Mouse (Mus musculus) embryonic facial prominence, embryonic 13.5 days (tissue): Measurements from ENCODE around the gene Foxp1. TPM values are rescaled to one million over a fixed set of nuclear protein-coding genes. Genes with fewer than 3 reads are reported as not detected.

Experiments
- ATAC-seq: fragments of 200-750 bp; cut with Nextera tagmentation; 2 replicates; pipeline ENCODE4 v1.8.0; 2017; ENCODE audit warnings: low read depth; ENCODE audit not compliant: insufficient number of reproducible peaks, insufficient read depth, low FRiP score, low TSS enrichment
- H3K27ac ChIP-seq: fragments of 300-500 bp; sonication (generic); 2 replicates; pipeline ENCODE4 v1.5.1; 2015; ENCODE audit warnings: moderate library complexity, mild to moderate bottlenecking, inconsistent platforms
- H3K27me3 ChIP-seq: fragments of 300-500 bp; sonication (generic); 2 replicates; pipeline ENCODE4 v1.6.1; 2015; ENCODE audit warnings: mild to moderate bottlenecking, inconsistent platforms
- H3K36me3 ChIP-seq: fragments of 300-500 bp; sonication (generic); 2 replicates; pipeline ENCODE4 v1.6.1; 2015; ENCODE audit warnings: mild to moderate bottlenecking, inconsistent platforms
- H3K4me1 ChIP-seq: fragments of 300-500 bp; sonication (generic); 2 replicates; pipeline ENCODE4 v1.6.1; 2015; ENCODE audit warnings: inconsistent platforms
- H3K4me2 ChIP-seq: fragments of 300-500 bp; sonication (generic); 2 replicates; pipeline ENCODE4 v1.6.1; 2015; ENCODE audit warnings: moderate library complexity, mild to moderate bottlenecking, inconsistent platforms
- H3K4me3 ChIP-seq: fragments of 300-500 bp; sonication (generic); 2 replicates; pipeline ENCODE4 v1.5.1; 2015; ENCODE audit warnings: mild to moderate bottlenecking, inconsistent platforms
- H3K9ac ChIP-seq: fragments of 300-500 bp; sonication (generic); 2 replicates; pipeline ENCODE4 v1.6.1; 2015; ENCODE audit warnings: mild to moderate bottlenecking, inconsistent platforms
- H3K9me3 ChIP-seq: fragments of 300-500 bp; sonication (generic); 2 replicates; pipeline ENCODE4 v1.6.1; 2016; ENCODE audit warnings: inconsistent platforms
- WGBS: fragments of 180-500 bp; shearing (Covaris S2); methylation state at CpG from one replicate; pipeline ENCODE4 v1.1.7; 2015; ENCODE audit warnings: mixed read lengths; 5-methylcytosine and 5-hydroxymethylcytosine counted together
- polyA plus RNA-seq: library from polyadenylated mRNA; unstranded; fragments of >200 nt; fragmentation: Nextera tagmentation; extraction: Ambion mirVana; gene quantifications from 2 replicates; pipeline ENCODE4 v1.2.1, GENCODE M21; 2015

The Foxp1 gene
- polyA plus RNA-seq, 1 experiment from 2014 or later = 66.7 TPM

GRCm38 (mm10) chr6:99063982-99064484 is 458.5 kb downstream of the Foxp1 start:
- no peaks in the 10 kb centered on the region for H3K9me3 ChIP-seq
- no peak overlapping the region for H3K27ac ChIP-seq
- H3K4me1 ChIP-seq = peaks cover 40% of the 10 kb centered on the region
- H3K36me3 ChIP-seq = no peaks in the 10 kb centered on the region
- no peak overlapping the region for H3K4me3 ChIP-seq
- H3K27me3 ChIP-seq = peaks cover 29% of the 10 kb centered on the region
- no peak overlapping the region for H3K9ac ChIP-seq
- no peak for ATAC-seq
- WGBS = 33% methylated on average over 10 of the region's 10 CpGs
- H3K4me2 ChIP-seq = 0 out of 2 replicates have a peak overlapping the region, but pooled peaks have one; percentile 7

DNA sequence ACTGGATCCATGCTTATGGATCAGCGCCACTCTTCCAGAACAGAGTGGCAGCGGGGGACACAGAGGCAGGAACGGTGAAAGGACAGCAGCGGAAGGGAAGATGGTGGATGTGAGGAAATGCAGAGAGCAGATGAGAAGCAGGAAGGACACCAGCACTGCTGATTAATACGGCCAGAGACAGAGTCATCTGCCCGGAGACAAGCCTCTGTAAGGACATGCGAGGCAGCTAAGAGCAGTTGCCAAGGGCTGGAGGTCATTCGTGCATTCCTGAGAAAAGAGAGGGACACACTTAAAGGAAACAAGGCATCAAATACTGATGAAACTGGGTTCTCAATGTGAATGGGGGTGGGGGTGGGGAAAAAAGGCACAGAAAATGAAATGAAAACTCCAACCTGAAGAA is 459.6 kb downstream of the Foxp1 start:
- no peak for ATAC-seq
- peaks cover 44% of the 10 kb centered on the region for H3K4me1 ChIP-seq
- no peak overlapping the region for H3K4me2 ChIP-seq
- no peaks in the 10 kb centered on the region for H3K36me3 ChIP-seq
- no peaks in the 10 kb centered on the region for H3K9me3 ChIP-seq
- peaks cover 25% of the 10 kb centered on the region for H3K27me3 ChIP-seq
- WGBS = 81% methylated on average over 8 of the region's 8 CpGs
- no peak overlapping the region for H3K4me3 ChIP-seq
- no peak overlapping the region for H3K9ac ChIP-seq
- H3K27ac ChIP-seq = no peak overlapping the region

- WGBS = 57% methylated on average over 3 of the region's 3 CpGs
Observed at GRCm38 (mm10) chr6:99058688-99059087, 463.8 kb downstream of the Foxp1 start.

GRCm38 (mm10) chr6:99057113-99057553 is 465.4 kb downstream of the Foxp1 start:
- ATAC-seq = no peak
- Histone ChIP-seq H3K4me2 (no peak overlapping the region), H3K36me3 (no peaks in the 10 kb centered on the region), H3K9ac (no peak overlapping the region), H3K27ac (no peak overlapping the region), H3K4me3 (no peak overlapping the region), H3K9me3 (no peaks in the 10 kb centered on the region), H3K27me3 (peaks cover 25% of the 10 kb centered on the region), H3K4me1 (0 out of 2 replicates have a peak, but pooled peaks cover 4% of the 10 kb centered on the region)
- WGBS = 83% methylated on average over 4 of the region's 4 CpGs

More at GRCm38 (mm10) chr6:99058688-99059087, 463.8 kb downstream of the Foxp1 start:
- H3K4me2 ChIP-seq = no peak overlapping the region
- H3K27me3 ChIP-seq = peaks cover 34% of the 10 kb centered on the region
- H3K4me3 ChIP-seq = no peak overlapping the region
- H3K9ac ChIP-seq = no peak overlapping the region
- no peaks in the 10 kb centered on the region for H3K9me3 ChIP-seq
- peaks cover 9% of the 10 kb centered on the region for H3K4me1 ChIP-seq
- no peak overlapping the region for H3K27ac ChIP-seq
- no peaks in the 10 kb centered on the region for H3K36me3 ChIP-seq
- ATAC-seq = no peak

DNA sequence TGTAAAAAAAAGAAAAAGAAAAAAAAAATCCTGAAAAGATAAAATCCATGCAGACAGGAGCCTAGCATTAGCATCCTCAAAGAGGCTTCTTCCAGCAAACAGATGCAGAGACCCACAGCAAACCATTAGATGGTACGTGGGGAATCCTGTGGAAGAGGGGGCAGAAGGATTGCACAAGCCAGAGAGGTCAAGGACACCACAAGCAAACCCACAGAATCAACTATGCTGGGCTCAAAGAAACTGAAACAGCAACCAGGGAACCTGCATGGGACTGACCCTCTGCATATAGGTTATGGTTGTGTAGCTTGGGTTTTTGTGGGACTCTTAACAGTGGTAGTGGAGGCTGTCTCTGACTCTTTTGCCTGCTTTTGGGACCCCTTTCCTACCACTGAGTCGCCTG is 466.1 kb downstream of the Foxp1 start:
- no peak overlapping the region for H3K27ac ChIP-seq
- H3K9me3 ChIP-seq = no peaks in the 10 kb centered on the region
- ATAC-seq = no peak
- H3K4me3 ChIP-seq = no peak overlapping the region
- H3K27me3 ChIP-seq = peaks cover 23% of the 10 kb centered on the region
- 0 out of 2 replicates have a peak, but pooled peaks cover 4% of the 10 kb centered on the region for H3K4me1 ChIP-seq
- H3K4me2 ChIP-seq = no peak overlapping the region
- 68% methylated on average over 2 of the region's 2 CpGs for WGBS
- no peaks in the 10 kb centered on the region for H3K36me3 ChIP-seq
- H3K9ac ChIP-seq = no peak overlapping the region

DNA sequence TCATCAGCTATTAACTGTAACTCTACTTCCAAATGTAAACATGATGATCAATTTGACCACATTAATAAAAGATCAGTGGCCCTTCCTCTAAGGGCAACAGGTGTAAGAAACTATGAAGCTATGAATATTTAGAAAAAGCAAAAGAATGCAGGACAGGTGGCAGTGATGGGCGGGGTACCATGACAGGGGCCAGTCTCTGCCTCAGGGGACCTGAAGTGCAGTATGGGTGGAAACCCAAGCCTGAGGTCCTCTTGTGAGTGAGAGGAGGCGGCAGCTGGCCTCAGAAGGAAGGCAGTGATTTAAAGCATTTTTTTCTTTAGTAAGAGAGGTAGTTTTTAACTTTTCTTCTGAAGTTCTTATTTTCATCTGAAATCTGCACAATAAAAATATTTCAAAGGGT is 468.5 kb downstream of the Foxp1 start:
- Histone ChIP-seq H3K4me3 (no peak overlapping the region), H3K9me3 (no peaks in the 10 kb centered on the region), H3K36me3 (no peaks in the 10 kb centered on the region), H3K4me2 (no peak overlapping the region), H3K4me1 (0 out of 2 replicates have a peak, but pooled peaks cover 4% of the 10 kb centered on the region), H3K27ac (no peak overlapping the region), H3K27me3 (peaks cover 9% of the 10 kb centered on the region; the same call in 1 of the 2 replicates), H3K9ac (no peak overlapping the region)
- no peak for ATAC-seq
- WGBS = 75% methylated on average over 2 of the region's 2 CpGs

DNA sequence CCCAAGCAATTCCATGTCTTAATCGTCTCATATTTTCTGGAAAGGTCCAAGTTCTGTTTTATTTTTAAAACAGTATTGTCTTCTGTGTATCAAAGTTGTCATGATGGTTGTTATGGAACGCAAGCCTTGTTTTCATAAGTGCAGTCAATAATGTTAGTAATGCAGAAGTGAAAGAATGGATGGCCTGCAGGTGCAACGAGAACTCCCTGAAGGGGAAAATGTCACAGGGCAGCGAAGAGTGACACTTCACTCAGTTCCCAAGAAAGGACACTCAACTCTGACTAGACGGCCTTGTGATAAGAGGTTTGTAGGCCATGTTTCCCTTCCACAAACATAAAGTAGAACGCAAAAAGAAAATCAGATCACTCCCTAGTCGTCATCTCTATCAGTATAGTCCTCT is 469.4 kb downstream of the Foxp1 start:
- WGBS = 81% methylated on average over 7 of the region's 7 CpGs
- H3K27ac ChIP-seq = no peak overlapping the region
- no peak overlapping the region for H3K4me2 ChIP-seq
- no peaks in the 10 kb centered on the region for H3K36me3 ChIP-seq
- peaks cover 9% of the 10 kb centered on the region; the same call in 1 of the 2 replicates for H3K27me3 ChIP-seq
- ATAC-seq = no peak
- H3K4me3 ChIP-seq = no peak overlapping the region
- H3K9me3 ChIP-seq = no peaks in the 10 kb centered on the region
- H3K4me1 ChIP-seq = no peaks in the 10 kb centered on the region
- no peak overlapping the region for H3K9ac ChIP-seq

DNA sequence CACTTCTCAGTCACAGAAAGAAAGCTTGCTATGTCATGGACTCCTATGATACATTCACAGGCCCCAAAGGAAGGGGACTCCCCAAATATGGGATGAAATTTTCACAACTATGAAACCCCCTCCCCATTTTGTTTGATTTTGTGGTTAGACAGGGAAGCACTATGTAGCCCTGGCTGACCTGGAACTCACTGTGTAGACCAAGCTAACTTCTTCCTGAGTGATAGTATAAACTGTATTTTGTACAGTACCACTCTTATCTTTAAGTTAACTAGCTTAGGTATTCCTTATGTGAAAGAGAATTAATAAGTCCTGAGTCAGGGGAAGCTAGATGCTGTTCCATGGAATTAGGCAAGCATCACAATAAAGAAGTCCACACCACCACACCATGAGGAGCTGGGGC is 470.8 kb downstream of the Foxp1 start:
- H3K4me3 ChIP-seq = no peak overlapping the region
- H3K4me1 ChIP-seq = no peaks in the 10 kb centered on the region
- H3K27me3 ChIP-seq = 0 out of 2 replicates have a peak, but pooled peaks cover 2% of the 10 kb centered on the region
- no peak for ATAC-seq
- no peak overlapping the region for H3K27ac ChIP-seq
- H3K9ac ChIP-seq = no peak overlapping the region
- H3K4me2 ChIP-seq = no peak overlapping the region
- H3K9me3 ChIP-seq = no peaks in the 10 kb centered on the region
- no peaks in the 10 kb centered on the region for H3K36me3 ChIP-seq

GRCm38 (mm10) chr6:99050288-99051006 is 472.1 kb downstream of the Foxp1 start:
- ATAC-seq = no peak
- Histone ChIP-seq H3K9ac (no peak overlapping the region), H3K4me1 (no peaks in the 10 kb centered on the region), H3K36me3 (no peaks in the 10 kb centered on the region), H3K4me3 (no peak overlapping the region), H3K27ac (no peak overlapping the region), H3K4me2 (no peak overlapping the region), H3K9me3 (no peaks in the 10 kb centered on the region), H3K27me3 (no peaks in the 10 kb centered on the region)
- WGBS = 83% methylated on average over 3 of the region's 3 CpGs

- H3K4me2 ChIP-seq = no peak overlapping the region
- no peak for ATAC-seq
- no peak overlapping the region for H3K27ac ChIP-seq
- H3K9me3 ChIP-seq = no peaks in the 10 kb centered on the region
- no peaks in the 10 kb centered on the region for H3K36me3 ChIP-seq
- H3K27me3 ChIP-seq = no peaks in the 10 kb centered on the region
- H3K4me3 ChIP-seq = no peak overlapping the region
- H3K4me1 ChIP-seq = 0 out of 2 replicates have a peak, but pooled peaks cover 5% of the 10 kb centered on the region
- H3K9ac ChIP-seq = no peak overlapping the region
- 77% methylated on average over 5 of the region's 5 CpGs for WGBS
Observed at GRCm38 (mm10) chr6:99047322-99047721, 475.2 kb downstream of the Foxp1 start.

DNA sequence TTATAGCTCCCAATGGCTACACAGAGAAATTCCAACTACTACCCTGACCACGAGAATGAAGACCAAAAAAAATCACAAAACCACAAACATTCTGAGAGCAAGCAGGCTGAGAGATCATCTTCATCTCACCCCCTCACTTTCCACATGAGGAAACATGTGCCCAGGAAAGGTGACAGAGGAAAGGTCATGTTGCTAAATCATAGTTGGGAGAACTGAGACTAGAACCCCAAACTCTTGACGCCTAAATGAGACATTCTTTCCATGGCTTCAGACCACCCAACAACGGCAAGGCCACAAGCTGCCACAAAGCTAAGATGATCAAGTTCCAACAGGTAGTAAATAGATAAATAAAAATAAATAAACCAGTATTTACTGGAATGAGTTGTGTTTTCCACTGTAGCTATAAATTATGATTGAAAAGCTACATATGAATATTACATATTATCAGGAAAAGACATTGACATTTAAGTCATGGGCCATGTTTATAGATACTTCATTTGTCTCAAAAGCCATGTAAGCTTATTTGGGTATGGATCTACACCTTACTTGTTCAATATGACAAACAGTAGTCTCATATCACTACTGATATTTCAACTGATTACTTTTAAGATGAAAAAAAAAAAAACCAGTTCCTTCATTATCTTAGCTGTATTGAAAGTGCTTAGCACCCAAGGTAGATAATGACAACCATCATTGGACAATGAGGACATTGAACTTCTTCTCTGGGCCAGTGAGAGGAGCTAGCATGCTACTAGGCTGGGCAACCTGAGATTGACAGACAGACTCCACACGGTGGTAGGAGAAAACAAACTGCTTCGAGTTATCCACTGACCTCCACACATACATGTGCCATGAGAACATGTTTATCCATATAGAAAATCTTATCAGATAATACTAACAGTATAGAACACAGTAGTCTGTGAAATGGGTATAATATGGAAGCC is 476.4 kb downstream of the Foxp1 start:
- no peaks in the 10 kb centered on the region for H3K9me3 ChIP-seq

More for the DNA sequence above, 476.4 kb downstream of the Foxp1 start:
- Histone ChIP-seq H3K36me3 (no peaks in the 10 kb centered on the region), H3K9ac (no peak overlapping the region), H3K4me3 (no peak overlapping the region), H3K4me2 (no peak overlapping the region), H3K27me3 (no peaks in the 10 kb centered on the region), H3K4me1 (0 out of 2 replicates have a peak, but pooled peaks cover 5% of the 10 kb centered on the region), H3K27ac (no peak overlapping the region)
- 79% methylated on average over 5 of the region's 5 CpGs for WGBS
- ATAC-seq = no peak
